Mouse (Mus musculus) megakaryocyte, embryonic 14.5 days (primary cell): ENCODE measurements at regions not wholly inside any gene's neighbourhood (a gene's known extent, or its start where the extent isn't known, plus 50 kb on each side); places are given as distances from the start of the nearest gene placed in this dataset.
A peak's percentile ranks its signal among the peaks of the same experiment; 100 is the strongest.

ENCODE experiments used
- H3K27me3 ChIP-seq: replicated peaks from 2 replicates; pipeline ENCODE3; 2012; ENCODE audit warnings: inconsistent platforms
- H3K36me3 ChIP-seq: replicated peaks from 2 replicates; pipeline ENCODE3; 2012; ENCODE audit warnings: low read length, inconsistent platforms, mixed read lengths
- H3K4me1 ChIP-seq: 2 replicates; pipeline ENCODE4 v1.6.1; 2012; ENCODE audit warnings: inconsistent platforms
- H3K4me3 ChIP-seq: replicated peaks from 2 replicates; pipeline ENCODE3; 2012; ENCODE audit warnings: moderate library complexity, mild to moderate bottlenecking, inconsistent platforms
- H3K9me3 ChIP-seq: 2 replicates; pipeline ENCODE4 v1.6.1; 2012; ENCODE audit warnings: inconsistent platforms
- FLI1 ChIP-seq: IDR thresholded peaks from 2 replicates; pipeline ENCODE4 v1.6.1; 2012; ENCODE audit warnings: low read length, inconsistent platforms, mixed read lengths
- GATA1 ChIP-seq: IDR thresholded peaks from 3 replicates; pipeline ENCODE4 v1.6.1; 2012; ENCODE audit warnings: mixed read lengths, low read length, inconsistent platforms, borderline replicate concordance

DNA sequence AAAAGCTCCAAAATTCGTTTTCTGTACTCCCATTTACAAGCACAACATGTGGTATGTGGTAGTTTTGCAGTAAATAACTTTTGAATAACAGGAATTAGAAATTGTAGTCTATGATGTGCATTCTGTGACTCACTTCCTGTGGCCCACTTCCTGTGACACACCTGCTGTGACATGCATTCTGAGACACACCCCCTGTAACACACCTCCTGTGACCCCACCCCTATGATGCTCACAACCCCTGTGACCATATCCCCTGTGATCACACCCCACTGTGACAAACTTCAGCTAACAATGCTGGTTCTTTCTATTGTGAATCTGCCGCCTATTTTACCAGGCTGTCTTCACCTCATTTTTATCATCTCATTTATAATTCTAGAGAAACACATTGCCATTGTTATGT lies 536.9 kb upstream of the Zfp462 start:
- no peaks in the 10 kb centered on the region for H3K4me1 ChIP-seq
- no peaks in the 10 kb centered on the region for H3K9me3 ChIP-seq
- H3K36me3 ChIP-seq: no peaks in the 10 kb centered on the region
- no peaks in the 10 kb centered on the region for H3K27me3 ChIP-seq
- TF ChIP-seq GATA1 (no peak), FLI1 (no peak)
- H3K4me3 ChIP-seq: no peak overlapping the region

DNA sequence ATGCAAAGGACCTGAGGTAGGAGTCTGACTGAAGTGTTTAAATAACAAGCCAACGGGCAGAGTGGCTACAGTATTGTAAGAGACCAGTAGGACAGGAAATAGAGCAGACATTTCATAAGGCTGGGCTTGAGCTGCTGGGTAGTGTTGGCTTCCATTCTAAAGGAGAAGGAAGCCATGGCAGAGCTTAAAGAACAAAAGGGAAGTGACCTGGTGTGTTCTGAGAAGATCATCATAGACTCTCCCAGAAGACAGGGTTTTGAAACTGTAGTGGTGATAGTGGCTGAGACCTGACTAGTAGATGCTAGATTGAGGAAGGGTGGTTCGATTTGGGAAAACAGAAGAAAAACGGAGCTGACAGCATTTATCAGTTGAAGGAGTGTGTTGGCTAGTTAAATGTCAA lies 514.1 kb upstream of the Zfp462 start:
- TF ChIP-seq GATA1 (no peak), FLI1 (no peak)
- Histone ChIP-seq H3K4me1 (peaks cover 15% of the 10 kb centered on the region), H3K27me3 (no peaks in the 10 kb centered on the region), H3K9me3 (no peaks in the 10 kb centered on the region), H3K4me3 (no peak overlapping the region), H3K36me3 (no peaks in the 10 kb centered on the region)

DNA sequence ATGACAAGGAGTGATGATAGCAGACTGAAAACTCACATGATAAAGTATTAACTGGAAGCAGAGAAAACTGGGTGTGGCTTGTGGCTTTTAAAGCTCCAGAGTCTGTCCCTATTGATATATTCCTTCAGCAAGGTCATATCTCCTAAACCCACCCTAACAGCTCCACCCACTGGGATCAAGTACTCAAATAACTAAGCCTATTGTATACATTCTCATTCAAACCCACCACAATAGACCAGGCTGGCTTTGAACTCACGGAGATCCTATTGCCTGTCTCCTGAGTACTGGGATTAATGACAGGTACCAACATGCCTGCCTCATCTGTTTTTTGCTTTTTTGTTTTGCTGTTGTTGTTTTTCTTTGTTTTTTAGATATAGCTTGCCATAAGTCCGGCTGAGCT lies 484.3 kb upstream of the Zfp462 start:
- Histone ChIP-seq H3K4me1 (no peaks in the 10 kb centered on the region), H3K9me3 (no peaks in the 10 kb centered on the region), H3K4me3 (no peak overlapping the region), H3K36me3 (no peaks in the 10 kb centered on the region), H3K27me3 (no peaks in the 10 kb centered on the region)
- TF ChIP-seq FLI1 (no peak), GATA1 (no peak)

DNA sequence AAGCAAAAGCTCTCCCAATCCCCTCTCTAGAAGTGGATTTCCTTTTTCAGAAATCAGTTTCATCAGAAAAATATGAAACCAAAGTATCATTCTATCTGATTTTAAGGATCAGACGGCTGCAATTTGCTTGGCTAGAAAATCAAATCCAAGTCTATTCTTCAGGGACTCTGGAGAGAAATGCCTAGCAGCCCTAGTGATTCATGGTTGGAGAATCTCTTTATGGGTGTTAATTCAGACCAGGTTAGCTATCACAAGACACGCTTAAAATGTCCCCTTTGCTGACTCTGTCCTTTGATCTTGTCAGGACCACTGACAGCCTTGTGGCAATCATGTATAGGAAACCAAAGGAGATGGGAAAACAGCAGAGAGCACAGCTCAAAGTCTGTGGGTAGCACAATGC lies 475.7 kb upstream of the Zfp462 start:
- Histone ChIP-seq H3K27me3 (no peaks in the 10 kb centered on the region), H3K36me3 (no peaks in the 10 kb centered on the region), H3K4me1 (peaks cover 10% of the 10 kb centered on the region), H3K4me3 (no peak overlapping the region), H3K9me3 (no peaks in the 10 kb centered on the region)
- TF ChIP-seq GATA1 (no peak), FLI1 (no peak)

DNA sequence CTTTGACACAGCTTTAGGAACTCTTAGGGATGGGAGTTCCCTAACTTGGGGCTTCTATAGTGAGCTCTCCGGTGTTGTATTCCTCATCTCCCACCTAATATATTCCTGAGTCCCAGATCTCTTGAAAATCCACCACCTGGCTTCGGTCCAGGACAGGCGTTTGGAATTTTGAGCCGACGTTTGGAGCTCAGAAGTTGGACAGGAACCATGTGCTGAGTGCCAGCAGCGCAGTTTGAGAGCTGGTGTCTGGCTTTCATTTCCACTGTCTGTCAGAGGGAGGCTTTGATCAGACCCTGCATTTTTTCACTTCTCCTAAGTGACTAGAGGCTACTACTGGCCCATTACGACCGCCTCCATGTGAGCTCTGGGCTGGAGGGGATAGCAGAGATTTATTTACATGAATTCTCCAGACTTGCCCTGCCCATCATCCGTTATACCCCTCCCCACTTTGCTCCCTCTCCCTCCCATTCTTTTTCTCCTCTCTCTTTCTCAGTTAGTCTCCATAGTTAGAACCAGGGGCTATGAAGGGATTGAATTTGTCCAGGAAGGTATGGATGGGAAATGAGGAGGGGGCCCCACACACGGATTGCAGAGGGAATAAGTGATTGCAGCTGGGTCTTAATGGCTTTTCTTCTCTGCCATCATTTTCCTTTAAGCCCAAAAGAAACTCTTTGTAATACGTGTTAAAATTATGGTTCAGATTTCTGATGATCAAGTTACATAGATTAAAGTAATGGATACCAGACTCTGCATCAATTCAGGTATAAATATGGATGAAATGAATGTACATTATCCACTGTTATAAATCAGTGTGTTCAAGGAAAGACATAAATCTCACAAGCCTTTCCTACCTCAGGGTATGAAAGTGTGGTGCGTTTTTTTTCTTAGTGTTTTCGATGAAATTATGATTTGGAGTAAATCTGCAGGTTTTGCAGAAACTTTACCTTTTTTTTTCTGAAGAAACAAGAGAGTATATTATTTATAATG lies 474.5 kb upstream of the Zfp462 start:
- no peak overlapping the region for H3K4me3 ChIP-seq
- no peaks in the 10 kb centered on the region for H3K9me3 ChIP-seq
- H3K36me3 ChIP-seq: no peaks in the 10 kb centered on the region
- TF ChIP-seq GATA1: no peak
- no peak for TF ChIP-seq FLI1
- H3K4me1 ChIP-seq: peaks cover 10% of the 10 kb centered on the region
- no peaks in the 10 kb centered on the region for H3K27me3 ChIP-seq

DNA sequence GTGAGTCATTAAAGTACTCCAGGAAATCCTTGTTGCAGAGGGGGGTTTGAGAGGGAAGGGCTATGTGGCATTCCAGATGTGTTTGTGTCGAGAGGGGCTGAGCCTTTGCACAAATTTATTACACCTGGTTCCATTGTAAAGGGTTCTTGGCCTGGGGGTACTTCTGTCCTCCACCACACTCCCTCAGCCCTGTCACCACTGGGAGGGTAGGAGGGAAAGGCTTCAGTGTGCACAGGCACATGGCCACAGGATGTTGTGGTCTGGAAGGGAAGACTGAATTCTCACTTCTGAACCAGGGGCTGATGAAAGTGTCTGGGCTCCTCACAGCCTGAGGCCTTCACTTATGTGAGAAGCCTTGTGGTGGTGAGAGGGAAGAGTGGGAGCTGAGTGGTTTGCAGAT lies 473.8 kb upstream of the Zfp462 start:
- Histone ChIP-seq H3K4me1 (peaks cover 11% of the 10 kb centered on the region), H3K9me3 (no peaks in the 10 kb centered on the region), H3K4me3 (peak overlapping the region; percentile 57), H3K27me3 (no peaks in the 10 kb centered on the region), H3K36me3 (no peaks in the 10 kb centered on the region)
- TF ChIP-seq GATA1 (no peak), FLI1 (no peak)

DNA sequence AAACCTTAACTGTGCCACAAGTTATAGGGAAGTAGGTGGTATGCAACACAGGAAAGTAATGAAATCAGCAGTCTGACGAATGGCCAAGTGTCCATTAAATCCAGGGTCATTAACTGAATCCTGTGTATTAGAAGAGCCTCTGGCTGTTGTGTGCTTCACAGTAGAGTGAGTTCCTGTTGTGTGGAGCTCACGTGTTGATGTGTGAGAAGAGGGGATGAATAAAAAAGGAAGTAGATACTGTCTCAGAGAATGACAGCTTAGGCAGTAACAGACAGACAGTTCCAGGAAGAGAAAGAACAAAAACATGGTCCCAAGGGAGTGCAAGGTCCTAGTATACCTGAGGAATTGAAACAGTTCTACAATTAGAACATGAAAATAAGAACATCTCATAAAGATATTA lies 463.1 kb upstream of the Zfp462 start:
- TF ChIP-seq FLI1 (no peak), GATA1 (no peak)
- H3K36me3 ChIP-seq: no peaks in the 10 kb centered on the region

DNA sequence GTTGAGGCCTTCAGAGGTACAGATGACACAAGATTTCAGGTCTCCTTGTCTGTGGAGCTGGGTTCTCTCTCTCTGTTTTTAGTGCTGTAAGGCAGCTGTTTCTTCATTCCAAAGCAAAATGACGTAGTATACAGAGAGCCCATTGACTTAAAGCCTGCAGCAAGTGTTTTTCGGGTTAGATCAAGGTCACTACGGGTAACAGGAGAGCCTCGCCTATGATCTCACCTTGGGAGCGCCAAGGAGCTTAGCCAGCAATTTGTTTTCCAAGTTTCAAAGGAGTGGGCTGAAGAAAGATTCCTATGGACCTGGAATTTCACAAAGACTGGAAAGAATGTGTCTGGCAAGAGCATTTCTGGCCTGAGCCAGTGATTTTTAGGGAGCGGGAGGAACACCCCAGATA lies 451.8 kb upstream of the Zfp462 start:
- TF ChIP-seq GATA1 (no peak), FLI1 (no peak)
- no peaks in the 10 kb centered on the region for H3K9me3 ChIP-seq
- peaks cover 18% of the 10 kb centered on the region for H3K4me1 ChIP-seq
- no peaks in the 10 kb centered on the region for H3K27me3 ChIP-seq
- no peaks in the 10 kb centered on the region for H3K36me3 ChIP-seq
- no peak overlapping the region for H3K4me3 ChIP-seq

More for the DNA sequence above, 463.1 kb upstream of the Zfp462 start:
- Histone ChIP-seq H3K27me3 (no peaks in the 10 kb centered on the region), H3K9me3 (no peaks in the 10 kb centered on the region), H3K4me1 (peaks cover 7% of the 10 kb centered on the region), H3K4me3 (no peak overlapping the region)

DNA sequence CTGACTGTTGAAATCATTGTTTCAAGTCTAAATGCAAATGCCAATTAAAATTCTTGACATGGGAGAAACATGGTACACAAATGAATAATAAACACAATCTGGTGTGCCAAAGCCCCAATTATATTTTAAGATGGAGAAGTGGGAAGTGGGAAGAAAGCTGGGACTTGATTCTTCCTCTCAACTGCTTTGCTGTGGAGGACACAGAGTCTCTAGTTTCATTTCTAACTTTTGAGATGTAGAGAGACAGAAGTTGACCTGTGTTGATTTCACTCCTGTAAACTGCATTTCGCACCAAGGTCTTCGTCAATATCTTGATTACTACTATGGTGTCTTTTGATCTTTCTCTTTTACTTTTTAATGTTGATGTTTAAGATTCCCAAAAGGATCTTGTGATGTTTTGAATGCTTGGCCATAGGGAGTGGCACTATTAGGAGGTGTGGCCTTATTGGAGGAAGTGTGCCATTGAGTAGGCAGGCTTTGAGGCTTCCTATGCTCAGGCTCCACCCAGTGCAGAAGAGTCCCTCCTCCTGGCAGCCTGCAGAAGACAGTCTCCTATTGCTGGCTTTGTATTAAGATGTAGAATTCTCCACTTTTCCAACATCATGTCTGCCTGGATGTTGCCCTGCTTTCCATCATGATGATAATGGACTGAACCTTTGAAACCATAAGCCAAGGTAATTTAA lies 447.4 kb upstream of the Zfp462 start:
- Histone ChIP-seq H3K36me3 (no peaks in the 10 kb centered on the region), H3K9me3 (no peaks in the 10 kb centered on the region), H3K27me3 (no peaks in the 10 kb centered on the region), H3K4me1 (peaks cover 19% of the 10 kb centered on the region; the same call in 1 of the 2 replicates), H3K4me3 (no peak overlapping the region)
- no peak for TF ChIP-seq GATA1
- TF ChIP-seq FLI1: no peak

DNA sequence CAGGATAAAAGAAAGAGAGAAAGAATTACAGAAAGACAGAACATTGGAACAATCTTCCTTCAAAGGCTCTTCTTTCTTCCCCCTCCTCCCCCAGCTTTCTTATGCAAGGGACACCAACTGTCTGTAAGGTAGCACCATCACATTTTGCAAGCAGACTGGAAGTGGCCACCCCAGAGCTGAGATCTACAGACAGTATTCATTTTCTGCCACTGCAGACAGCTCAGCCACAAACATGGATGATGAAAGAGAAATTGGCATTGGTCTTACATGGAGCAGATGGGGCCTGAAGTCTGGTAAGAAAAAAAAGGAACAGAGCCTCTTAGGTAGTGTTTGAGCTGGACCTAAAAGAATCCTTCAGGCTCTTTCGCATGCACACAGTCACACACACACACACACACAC lies 428.9 kb upstream of the Zfp462 start:
- Histone ChIP-seq H3K9me3 (no peaks in the 10 kb centered on the region), H3K27me3 (no peaks in the 10 kb centered on the region), H3K4me1 (peaks cover 20% of the 10 kb centered on the region), H3K4me3 (no peak overlapping the region), H3K36me3 (no peaks in the 10 kb centered on the region)
- no peak for TF ChIP-seq GATA1
- no peak for TF ChIP-seq FLI1
